Mouse (Mus musculus) E14TG2a.4 (cell line): ENCODE results near the gene B3gat1.

Experiments used
- H3K27me3 ChIP-seq: 2 replicates; pipeline ENCODE4 v1.6.1; 2014; ENCODE audit warnings: low read length, control low read depth; ENCODE audit not compliant: insufficient read depth
- H3K36me3 ChIP-seq: 2 replicates; pipeline ENCODE4 v1.6.1; 2014; ENCODE audit warnings: low read length, control low read depth; ENCODE audit not compliant: insufficient read depth
- H3K4me1 ChIP-seq: replicated peaks from 2 replicates; pipeline ENCODE4 v1.6.1; 2014; ENCODE audit warnings: low read depth, low read length, control low read depth
- H3K4me3 ChIP-seq: replicated peaks from 2 replicates; pipeline ENCODE4 v1.5.1; 2014; ENCODE audit warnings: mild to moderate bottlenecking, low read length
- H3K9me3 ChIP-seq: 2 replicates; pipeline ENCODE4 v1.6.1; 2014; ENCODE audit warnings: low read length, control low read depth
- CTCF ChIP-seq: conservative IDR thresholded peaks from 2 replicates; pipeline ENCODE4 v1.5.1; 2014; ENCODE audit warnings: low read length
- NANOG ChIP-seq: IDR thresholded peaks from 2 replicates; pipeline ENCODE4 v1.6.1; 2014; ENCODE audit warnings: borderline replicate concordance, low read length, mixed read lengths
- POU5F1 ChIP-seq: IDR thresholded peaks from 2 replicates; pipeline ENCODE4 v1.6.1; 2014; ENCODE audit warnings: low read length, borderline replicate concordance

Gene B3gat1

DNA sequence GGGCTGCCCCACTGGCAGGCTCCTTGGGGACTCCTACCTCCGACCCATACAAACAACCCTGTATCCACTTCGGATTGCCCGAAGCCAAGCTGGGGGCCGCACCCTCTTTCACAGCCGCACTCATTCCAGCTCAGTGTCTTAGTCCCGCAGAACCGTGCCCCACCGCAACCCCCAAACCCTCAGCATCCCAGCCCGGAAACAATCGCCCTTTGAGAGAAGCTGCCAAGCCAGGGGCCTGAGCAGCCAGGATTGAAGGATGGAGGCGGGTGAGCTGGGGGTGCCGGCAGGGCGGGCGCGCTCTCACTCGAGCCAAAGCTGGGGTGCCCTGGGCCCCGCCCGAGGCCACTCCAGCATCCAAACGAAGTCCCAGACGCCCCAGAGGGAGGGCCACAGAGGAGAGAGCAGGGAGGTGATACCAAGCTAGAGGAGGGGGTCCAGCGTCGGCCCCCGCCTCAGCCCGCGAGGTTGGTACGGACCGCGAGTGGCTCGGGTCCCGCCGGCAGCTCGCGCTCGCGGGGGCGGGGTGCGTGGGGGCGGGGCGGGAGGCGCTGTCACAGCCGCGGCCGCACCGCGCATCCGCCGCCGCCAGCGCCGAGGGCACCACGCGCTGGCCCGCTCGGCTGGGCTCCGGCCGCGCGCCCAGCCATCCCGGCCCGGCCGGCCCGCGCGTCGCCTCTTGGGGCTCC is at the start of gene B3gat1:
Gene B3gat1 (plus strand): TSS at position 523 of the 686 bp plus-strand sequence.
- Histone ChIP-seq H3K9me3 (peaks cover 3% of the 10 kb centered on the region; the same call in 1 of the 2 replicates), H3K36me3 (no peaks in the 10 kb centered on the region)
- no peak for TF ChIP-seq CTCF

DNA sequence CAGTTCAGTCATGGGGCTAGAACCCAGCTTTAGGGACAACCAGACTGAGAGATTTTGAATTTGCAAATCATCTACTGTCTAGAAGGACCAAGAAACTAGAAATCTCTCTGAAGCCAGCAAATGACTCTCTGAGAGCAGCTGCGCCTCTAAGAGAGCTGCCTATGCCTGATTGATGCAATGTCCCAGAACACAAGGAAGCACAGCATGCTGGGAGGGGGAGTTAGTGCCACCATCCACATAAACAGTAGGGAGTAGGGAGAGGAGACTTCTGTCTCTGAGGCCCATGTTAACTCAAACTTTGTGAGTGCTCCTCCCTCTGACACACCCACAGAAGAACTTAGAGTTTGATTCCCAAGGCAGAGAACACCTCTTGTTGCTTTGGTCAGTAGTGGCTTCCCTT is 44.4 kb upstream of the B3gat1 start:
- Histone ChIP-seq H3K9me3 (0 out of 2 replicates have a peak, but pooled peaks cover 1% of the 10 kb centered on the region), H3K36me3 (no peaks in the 10 kb centered on the region), H3K4me1 (no peaks in the 10 kb centered on the region), H3K27me3 (no peaks in the 10 kb centered on the region), H3K4me3 (no peak overlapping the region)
- TF ChIP-seq CTCF = no peak
- TF ChIP-seq NANOG = no peak

More for the DNA sequence above, at the start of gene B3gat1:
- Histone ChIP-seq H3K4me1 (peaks cover 4% of the 10 kb centered on the region; the same call in 1 of the 2 replicates), H3K4me3 (peak within 1 kb of the TSS; percentile 82), H3K27me3 (peaks cover 68% of the 10 kb centered on the region)

DNA sequence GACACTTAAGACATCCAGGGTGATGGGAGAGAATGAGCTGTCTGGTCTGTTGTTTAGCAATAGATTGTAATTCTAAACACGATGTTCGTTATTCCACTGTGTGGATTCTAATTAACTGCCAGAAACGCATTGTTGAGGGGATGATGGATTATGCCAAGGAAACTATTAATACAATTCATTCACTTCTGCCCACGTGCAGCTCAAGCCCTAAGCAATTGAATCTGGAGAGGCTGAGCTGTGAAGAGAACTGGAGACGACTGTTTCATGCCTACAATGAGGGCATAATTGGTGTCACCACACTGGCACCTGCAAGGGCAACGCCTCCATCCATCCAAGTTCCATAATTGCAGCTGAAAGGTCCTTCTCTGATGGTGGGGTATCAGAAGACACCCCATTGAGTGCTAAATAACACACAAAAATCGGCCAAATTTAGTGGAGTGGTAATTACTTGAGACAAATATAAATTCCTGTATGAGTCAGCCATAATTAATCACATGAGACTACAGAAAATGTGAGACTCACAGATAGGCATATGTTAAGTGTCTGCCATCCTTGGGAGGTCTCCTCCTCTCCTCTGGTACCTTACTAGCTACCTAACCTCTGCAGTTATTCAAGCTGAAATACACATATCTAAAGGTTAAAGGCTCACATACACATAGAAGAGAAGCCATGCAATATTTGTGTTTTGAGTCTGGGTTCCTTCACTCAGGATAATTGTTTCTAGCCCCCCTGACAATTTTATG is 43.4 kb upstream of the B3gat1 start:
- H3K36me3 ChIP-seq = no peaks in the 10 kb centered on the region
- no peaks in the 10 kb centered on the region for H3K27me3 ChIP-seq
- peaks cover 10% of the 10 kb centered on the region for H3K9me3 ChIP-seq
- H3K4me1 ChIP-seq = no peaks in the 10 kb centered on the region
- TF ChIP-seq NANOG (no peak), CTCF (no peak), POU5F1 (no peak)
- no peak overlapping the region for H3K4me3 ChIP-seq

DNA sequence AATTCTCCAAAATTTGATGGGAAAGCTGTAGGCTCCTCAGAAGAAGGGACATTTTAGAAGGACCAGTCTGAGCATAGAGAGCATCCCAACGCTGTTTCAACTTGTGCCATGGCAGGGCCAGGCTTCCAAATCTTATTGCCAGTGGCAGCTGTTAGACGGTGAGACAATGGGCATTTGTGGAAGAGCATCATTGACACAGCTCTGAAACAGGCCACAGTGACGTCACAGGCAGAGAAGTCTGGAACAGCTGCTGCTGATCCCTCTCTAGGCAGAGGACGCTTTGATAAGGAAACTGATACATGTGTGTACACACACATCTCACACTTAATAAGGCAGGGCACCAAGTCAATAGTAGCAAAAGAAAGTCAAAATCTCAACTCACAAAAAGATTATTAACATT is 40.9 kb upstream of the B3gat1 start:
- H3K9me3 ChIP-seq = peaks cover 28% of the 10 kb centered on the region
- H3K36me3 ChIP-seq = no peaks in the 10 kb centered on the region
- no peaks in the 10 kb centered on the region for H3K27me3 ChIP-seq
- no peak overlapping the region for H3K4me3 ChIP-seq
- no peak for TF ChIP-seq POU5F1
- no peaks in the 10 kb centered on the region for H3K4me1 ChIP-seq

DNA sequence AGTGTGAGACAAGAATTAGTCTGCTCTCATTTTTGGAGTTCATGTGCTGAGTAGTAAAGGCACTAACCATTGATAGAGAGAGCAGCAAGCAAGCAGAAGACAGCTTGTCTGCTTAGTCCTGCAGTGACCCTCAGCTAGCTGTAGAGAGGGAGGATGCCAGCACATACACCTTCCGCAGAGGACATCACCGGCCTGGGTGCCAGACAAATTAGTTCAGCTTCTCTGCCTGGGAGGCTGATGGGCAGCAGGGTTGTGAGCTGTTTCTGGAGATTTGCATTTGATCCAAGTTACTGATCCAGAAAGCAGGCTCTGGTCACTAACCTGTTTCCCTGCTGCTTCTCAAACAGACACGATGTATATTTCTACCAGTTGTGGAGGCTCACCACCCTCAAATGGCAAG is 38.9 kb upstream of the B3gat1 start:
- Histone ChIP-seq H3K27me3 (no peaks in the 10 kb centered on the region), H3K4me3 (no peak overlapping the region), H3K9me3 (peaks cover 46% of the 10 kb centered on the region), H3K36me3 (no peaks in the 10 kb centered on the region), H3K4me1 (no peaks in the 10 kb centered on the region)
- TF ChIP-seq POU5F1 (no peak), CTCF (no peak), NANOG (no peak)

DNA sequence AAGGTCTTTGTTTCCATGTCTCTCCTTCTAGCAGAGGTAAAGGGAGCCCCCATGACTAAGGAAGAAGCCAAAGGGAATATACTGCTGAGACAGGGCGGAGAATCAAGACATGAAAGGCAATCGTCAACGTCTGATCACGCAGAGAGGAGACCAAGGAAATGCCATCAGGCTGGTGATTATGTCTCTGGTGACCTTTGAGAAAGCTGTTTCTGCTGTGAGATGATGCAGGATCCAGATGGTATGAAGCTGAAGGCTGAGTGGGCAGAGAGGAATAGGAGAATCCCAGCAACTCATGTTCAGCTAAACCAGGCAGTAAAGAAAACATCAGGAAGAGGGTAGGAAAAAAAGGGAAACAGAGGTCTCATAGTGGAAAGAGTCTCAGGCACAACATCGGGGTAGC is 38.4 kb upstream of the B3gat1 start:
- TF ChIP-seq POU5F1 (no peak), CTCF (no peak), NANOG (no peak)
- Histone ChIP-seq H3K4me3 (no peak overlapping the region), H3K36me3 (no peaks in the 10 kb centered on the region)

DNA sequence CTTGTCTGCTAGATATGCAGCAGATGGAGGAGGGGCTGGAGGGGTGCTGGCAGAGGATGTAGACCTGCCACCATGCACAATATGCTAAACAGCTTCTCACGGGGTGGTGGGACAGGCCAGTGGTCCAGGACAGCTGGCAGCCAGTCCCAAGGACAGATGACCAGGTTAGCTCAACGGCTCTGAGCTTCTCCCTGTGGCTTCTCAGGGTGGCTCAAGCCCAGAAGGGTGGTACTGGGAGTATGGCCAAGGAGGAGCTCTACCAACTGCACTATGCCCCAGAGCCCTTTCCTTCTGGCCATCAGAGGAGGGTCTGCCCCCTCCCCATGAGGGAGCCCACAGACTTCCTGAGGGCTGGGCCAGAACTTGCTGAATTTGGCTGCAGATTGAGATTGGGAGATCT is 35.2 kb upstream of the B3gat1 start:
- H3K36me3 ChIP-seq = no peaks in the 10 kb centered on the region
- no peaks in the 10 kb centered on the region for H3K27me3 ChIP-seq

More for the DNA sequence above, 38.4 kb upstream of the B3gat1 start:
- no peaks in the 10 kb centered on the region for H3K4me1 ChIP-seq
- no peaks in the 10 kb centered on the region for H3K27me3 ChIP-seq
- peaks cover 51% of the 10 kb centered on the region for H3K9me3 ChIP-seq

DNA sequence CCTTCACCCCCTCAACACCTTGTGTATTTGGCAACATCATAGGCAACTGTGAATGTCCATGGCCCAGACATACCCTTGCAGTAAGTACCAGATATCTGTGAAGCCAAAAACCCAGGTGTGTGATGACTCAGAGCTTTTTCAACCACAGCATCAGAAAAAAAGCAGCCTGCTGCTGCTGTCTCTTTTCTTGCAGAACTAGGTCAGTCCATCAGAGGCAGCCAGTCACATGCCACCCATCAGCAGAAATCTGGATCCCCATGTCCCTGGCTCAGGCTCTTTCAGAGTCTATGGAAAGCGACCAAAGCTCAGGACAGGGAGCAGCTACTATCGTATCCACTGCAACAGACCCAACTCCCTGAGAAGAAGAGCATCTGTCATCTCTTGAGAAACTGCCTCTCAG is 33.2 kb upstream of the B3gat1 start:
- H3K36me3 ChIP-seq = no peaks in the 10 kb centered on the region
- no peaks in the 10 kb centered on the region for H3K27me3 ChIP-seq
- no peak overlapping the region for H3K4me3 ChIP-seq
- TF ChIP-seq POU5F1 (no peak), CTCF (no peak), NANOG (no peak)
- no peaks in the 10 kb centered on the region for H3K4me1 ChIP-seq
- peaks cover 45% of the 10 kb centered on the region for H3K9me3 ChIP-seq

More for the DNA sequence above, 35.2 kb upstream of the B3gat1 start:
- peaks cover 57% of the 10 kb centered on the region for H3K9me3 ChIP-seq
- TF ChIP-seq CTCF = no peak
- no peak for TF ChIP-seq NANOG
- TF ChIP-seq POU5F1 = no peak
- H3K4me3 ChIP-seq = no peak overlapping the region
- H3K4me1 ChIP-seq = no peaks in the 10 kb centered on the region

DNA sequence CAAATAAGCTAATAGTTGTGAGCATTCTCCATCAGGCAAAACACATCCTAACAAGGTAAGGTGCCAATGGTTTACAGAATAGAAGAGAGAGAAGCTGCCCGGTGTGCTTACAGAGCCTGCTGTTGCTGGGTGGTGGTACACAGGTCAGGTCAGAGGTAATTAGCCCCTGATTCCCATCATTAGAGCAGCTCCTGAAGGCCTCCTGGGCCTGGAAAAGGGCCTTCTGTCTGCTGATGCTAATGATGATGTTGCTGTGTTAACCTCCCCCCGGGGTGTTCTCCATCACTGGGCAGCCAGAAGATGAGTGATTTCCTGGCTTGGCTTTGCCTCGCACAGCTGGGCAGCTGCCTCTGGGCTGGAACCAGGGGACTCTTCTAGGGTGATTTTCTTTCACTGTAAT is 15.1 kb upstream of the B3gat1 start:
- no peaks in the 10 kb centered on the region for H3K9me3 ChIP-seq
- no peaks in the 10 kb centered on the region for H3K36me3 ChIP-seq
- H3K27me3 ChIP-seq = peaks cover 5% of the 10 kb centered on the region; the same call in 1 of the 2 replicates
- H3K4me3 ChIP-seq = no peak overlapping the region
- TF ChIP-seq NANOG (no peak), CTCF (no peak), POU5F1 (no peak)
- no peaks in the 10 kb centered on the region for H3K4me1 ChIP-seq
